Mouse (Mus musculus) left cerebral cortex, postnatal 14 days (tissue): ENCODE data around the gene Cybc1. TPM values are rescaled to one million over a fixed set of nuclear protein-coding genes. Genes with fewer than 3 reads are reported as not detected.

Experiments
- total RNA-seq, 2 experiments: library from RNA; stranded (reverse); gene quantifications; 2 replicates each; pipeline ENCODE4 v1.2.3; 2021

Gene Cybc1
- total RNA-seq, 2 experiments from 2014 or later = 21.1 to 23.8 TPM

Other genes starting within 250 kb of the Cybc1 start
- 100 to 1,000 TPM; 112 to 115 TPM for gene Csnk1d, start 238.0 kb downstream of the Cybc1 start, total RNA-seq
- gene Cd7, start 189.9 kb downstream of the Cybc1 start, total RNA-seq = under 1 TPM; 0.36 to 0.62 TPM
- gene Sectm1b, start 165.8 kb downstream of the Cybc1 start, total RNA-seq = not detected
- gene Sectm1a, start 148.1 kb downstream of the Cybc1 start, total RNA-seq = not detected
- gene Tex19.2, start 110.6 kb downstream of the Cybc1 start, total RNA-seq = not detected
- not detected for gene Tex19.1, start 83.2 kb downstream of the Cybc1 start, total RNA-seq
- not detected for gene Uts2r, start 69.1 kb downstream of the Cybc1 start, total RNA-seq
- gene Hexdc, start 24.9 kb downstream of the Cybc1 start, total RNA-seq = 10 to 100 TPM; 30.6 to 32.4 TPM
- 1 to 10 TPM; 7.1 to 7.4 TPM for gene Ogfod3, start 24.6 kb downstream of the Cybc1 start, total RNA-seq
- gene Narf, start 7.9 kb upstream of the Cybc1 start, total RNA-seq = 10 to 100 TPM; 67.4 to 70.7 TPM
- gene Foxk2, start 30.7 kb upstream of the Cybc1 start, total RNA-seq = 100 to 1,000 TPM; 115 TPM
- gene Wdr45b, start 125.1 kb upstream of the Cybc1 start, total RNA-seq = 10 to 100 TPM; 62.2 to 68.9 TPM
- gene Rab40b, start 158.9 kb upstream of the Cybc1 start, total RNA-seq = 10 to 100 TPM; 42.2 to 44.7 TPM
- gene Fn3krp, start 192.1 kb upstream of the Cybc1 start, total RNA-seq = 10 to 100 TPM; 32.9 to 34.5 TPM
- gene Fn3k, start 205.6 kb upstream of the Cybc1 start, total RNA-seq = 10 to 100 TPM; 31.1 to 35.2 TPM
- 10 to 100 TPM; 45.9 to 48.2 TPM for gene Tbcd, start 222.6 kb upstream of the Cybc1 start, total RNA-seq